Mouse (Mus musculus) ES-E14 (cell line): ENCODE measurements at regions not wholly inside any gene's neighbourhood (a gene's known extent, or its start where the extent isn't known, plus 50 kb on each side); places are given as distances from the start of the nearest gene placed in this dataset.

Source experiments
- CHD2 ChIP-seq: IDR thresholded peaks from 2 replicates; pipeline ENCODE4 v1.6.1; 2014; ENCODE audit warnings: mild to moderate bottlenecking, low read depth, low read length, inconsistent platforms
- MAFK ChIP-seq: IDR thresholded peaks from 2 replicates; pipeline ENCODE4 v1.6.1; 2014; ENCODE audit warnings: mild to moderate bottlenecking, low read depth, low read length, inconsistent platforms; ENCODE audit not compliant: insufficient read depth
- ZC3H11A ChIP-seq: IDR thresholded peaks from 2 replicates; pipeline ENCODE4 v1.6.1; 2012; ENCODE audit warnings: low read depth, mild to moderate bottlenecking, inconsistent platforms, low read length, borderline replicate concordance
- ZNF384 ChIP-seq: IDR thresholded peaks from 2 replicates; pipeline ENCODE4 v1.6.1; 2012; ENCODE audit warnings: low read depth, low read length, inconsistent platforms

GRCm38 (mm10) chr7:73310581-73311136 is 64.7 kb upstream of the Rgma start:
- TF ChIP-seq ZNF384 = no peak
- TF ChIP-seq CHD2 = no peak
- TF ChIP-seq ZC3H11A = no peak
- no peak for TF ChIP-seq MAFK
